Mouse (Mus musculus) small intestine, adult 10 weeks (tissue): Measurements from ENCODE around the gene Fat2. TPM values are rescaled to one million over a fixed set of nuclear protein-coding genes. Genes with fewer than 3 reads are reported as not detected.

Source experiments
- polyA plus RNA-seq: library from polyadenylated mRNA; stranded (reverse); fragments of 350-450 nt; fragmentation: Illumina TruSeq; extraction: RNeasy Lipid Tissue Mini Kit (QIAGEN cat#74804); gene quantifications from one replicate; pipeline ENCODE4 v1.2.3, GENCODE M21; 2014; ENCODE audit warnings: low replicate concordance

Gene Fat2
- not detected for polyA plus RNA-seq

DNA sequence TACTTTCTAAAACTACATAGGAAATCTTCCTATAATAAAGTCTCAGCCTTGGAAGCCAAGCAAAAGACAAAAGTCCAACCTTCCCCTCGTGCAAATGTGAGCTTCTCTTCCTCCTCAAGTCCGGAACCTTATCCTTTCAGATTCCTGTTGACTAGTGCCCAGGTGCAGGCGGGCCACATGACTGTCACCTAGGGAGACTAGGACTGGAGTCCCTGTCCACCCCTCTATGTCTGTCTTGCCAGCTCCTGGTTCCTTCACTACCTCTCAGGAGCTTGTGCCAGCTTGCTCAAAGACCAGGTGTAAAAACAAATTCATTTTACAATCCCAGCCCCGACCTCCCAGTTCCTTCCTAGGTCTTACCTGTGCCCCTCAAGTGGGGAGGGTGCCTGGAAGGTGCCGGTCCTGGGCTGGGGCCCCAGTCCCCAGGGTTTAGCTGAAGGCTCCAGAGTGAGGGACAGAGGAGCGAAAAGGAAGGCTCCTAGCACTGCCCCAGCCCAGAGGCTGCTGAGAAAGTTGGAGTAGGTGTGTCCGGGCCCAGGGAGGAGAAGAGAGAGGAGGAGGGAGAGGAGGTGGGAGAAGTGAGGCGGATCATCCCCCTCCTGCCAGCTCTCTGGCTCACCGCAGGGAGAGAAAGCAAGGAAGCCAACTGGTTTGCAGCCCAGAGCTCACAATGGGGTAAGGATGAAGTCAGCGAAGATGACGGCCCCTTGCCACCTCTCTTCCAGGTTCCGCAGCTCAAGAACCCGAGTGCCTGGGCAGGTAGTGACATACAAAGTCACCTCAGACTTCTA lies at the start of gene Fat2:
Fat2 (minus strand) TSS at position 464 of the 791 bp plus-strand sequence.

DNA sequence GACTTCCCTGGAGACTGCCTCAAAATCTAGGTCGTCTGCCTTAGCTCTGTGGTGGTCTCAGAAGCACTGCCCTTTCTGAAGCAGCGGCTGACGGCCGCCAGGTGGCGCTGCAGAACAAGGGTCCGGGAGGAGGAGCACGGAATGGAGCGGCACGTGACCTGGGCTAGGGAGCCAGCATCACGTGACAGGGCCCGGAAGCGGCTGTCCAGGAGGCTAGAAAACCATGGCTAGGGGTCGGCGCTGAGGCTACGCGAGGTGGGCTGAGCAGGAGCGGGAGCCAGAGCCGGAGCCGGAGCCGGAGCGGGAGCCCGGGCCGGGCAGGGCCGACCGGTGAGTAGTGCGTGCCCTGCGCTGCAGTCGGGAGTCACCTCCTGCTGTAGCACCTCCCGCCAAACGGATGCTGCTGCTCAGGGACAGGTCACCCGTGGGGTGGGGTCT lies 132.2 kb downstream of the Fat2 start, which contains the start of gene Slc36a1:
Slc36a1 (plus strand) TSS at position 192 of the 438 bp plus-strand sequence.

Other genes starting within 250 kb of the Fat2 start
- gene Gm2a, start 238.4 kb downstream of the Fat2 start, polyA plus RNA-seq, result 12.5 TPM
- gene Slc36a3, start 184.9 kb downstream of the Fat2 start, polyA plus RNA-seq, result not detected
- 1.4 TPM for gene Slc36a2, start 151.5 kb downstream of the Fat2 start, polyA plus RNA-seq
- gene Slc36a1, start 132.2 kb downstream of the Fat2 start, polyA plus RNA-seq, result 18.1 TPM
- gene Sparc, start 86.6 kb upstream of the Fat2 start, polyA plus RNA-seq, result 71.0 TPM
- gene Atox1, start 124.7 kb upstream of the Fat2 start, polyA plus RNA-seq, result not detected
- gene G3bp1, start 133.1 kb upstream of the Fat2 start, polyA plus RNA-seq, result 27.5 TPM